Mouse (Mus musculus) liver, embryonic 13.5 days (tissue): Measurements from ENCODE around the gene Hip1. TPM values are rescaled to one million over a fixed set of nuclear protein-coding genes. Genes with fewer than 3 reads are reported as not detected.
"Not testable (repeated sequence)": the region's sequence is repeated elsewhere in the genome, so short reads cannot be mapped to it uniquely, and the experiment has no call there.

ENCODE experiments used
- ATAC-seq: fragments of 200-750 bp; cut with Nextera tagmentation; 2 replicates; pipeline ENCODE4 v1.8.0; 2017; ENCODE audit warnings: low read depth, mild to moderate bottlenecking, moderate number of reproducible peaks, moderate library complexity
- DNase-seq: peaks from one replicate; pipeline ENCODE4 v3.0.0; 2022
- H3K27ac ChIP-seq: fragments of 300-500 bp; sonication (generic); 2 replicates; pipeline ENCODE4 v1.5.1; 2015; ENCODE audit warnings: moderate library complexity, mild to moderate bottlenecking, inconsistent platforms
- H3K27me3 ChIP-seq: fragments of 300-500 bp; sonication (generic); 2 replicates; pipeline ENCODE4 v1.6.1; 2015; ENCODE audit warnings: mild to moderate bottlenecking, inconsistent platforms
- H3K36me3 ChIP-seq: fragments of 300-500 bp; sonication (generic); 2 replicates; pipeline ENCODE4 v1.6.1; 2015; ENCODE audit warnings: mild to moderate bottlenecking, inconsistent platforms
- H3K4me1 ChIP-seq: fragments of 300-500 bp; sonication (generic); replicated peaks from 2 replicates; pipeline ENCODE4 v1.6.1; 2015; ENCODE audit warnings: inconsistent platforms
- H3K4me2 ChIP-seq: fragments of 300-500 bp; sonication (generic); 2 replicates; pipeline ENCODE4 v1.6.1; 2015; ENCODE audit warnings: inconsistent platforms, mild to moderate bottlenecking, moderate library complexity
- H3K4me3 ChIP-seq: fragments of 300-500 bp; sonication (generic); replicated peaks from 2 replicates; pipeline ENCODE4 v1.5.1; 2015; ENCODE audit warnings: mild to moderate bottlenecking, inconsistent platforms
- H3K9ac ChIP-seq: fragments of 300-500 bp; sonication (generic); 2 replicates; pipeline ENCODE4 v1.6.1; 2015; ENCODE audit warnings: mild to moderate bottlenecking, inconsistent platforms
- H3K9me3 ChIP-seq: fragments of 300-500 bp; sonication (generic); replicated peaks from 2 replicates; pipeline ENCODE4 v1.6.1; 2016; ENCODE audit warnings: inconsistent platforms
- WGBS: fragments of 180-500 bp; shearing (Covaris S2); methylation state at CpG from one replicate; pipeline ENCODE4 v1.1.7; 2015; ENCODE audit not compliant: insufficient replicate concordance; 5-methylcytosine and 5-hydroxymethylcytosine counted together
- polyA plus RNA-seq: library from polyadenylated mRNA; unstranded; fragments of >200 nt; fragmentation: Nextera tagmentation; extraction: Ambion mirVana; gene quantifications from 2 replicates; pipeline ENCODE4 v1.2.1, GENCODE M21; 2015

The Hip1 gene
- polyA plus RNA-seq, 1 experiment from 2014 or later = 3.4 TPM

GRCm38 (mm10) chr5:135460833-135461173 is 84.1 kb downstream of the Hip1 start:
- H3K4me3 ChIP-seq = no peak overlapping the region
- no peak for ATAC-seq
- no peaks in the 10 kb centered on the region for H3K36me3 ChIP-seq
- WGBS = 74% methylated on average over 4 of the region's 4 CpGs
- H3K9me3 ChIP-seq = no peaks in the 10 kb centered on the region
- DNase-seq = no peak
- peaks cover 4% of the 10 kb centered on the region; the same call in 1 of the 2 replicates for H3K4me1 ChIP-seq
- H3K27me3 ChIP-seq = no peaks in the 10 kb centered on the region
- no peak overlapping the region for H3K4me2 ChIP-seq
- H3K27ac ChIP-seq = peak overlapping the region; percentile 51; the same call in 1 of the 2 replicates
- H3K9ac ChIP-seq = no peak overlapping the region

DNA sequence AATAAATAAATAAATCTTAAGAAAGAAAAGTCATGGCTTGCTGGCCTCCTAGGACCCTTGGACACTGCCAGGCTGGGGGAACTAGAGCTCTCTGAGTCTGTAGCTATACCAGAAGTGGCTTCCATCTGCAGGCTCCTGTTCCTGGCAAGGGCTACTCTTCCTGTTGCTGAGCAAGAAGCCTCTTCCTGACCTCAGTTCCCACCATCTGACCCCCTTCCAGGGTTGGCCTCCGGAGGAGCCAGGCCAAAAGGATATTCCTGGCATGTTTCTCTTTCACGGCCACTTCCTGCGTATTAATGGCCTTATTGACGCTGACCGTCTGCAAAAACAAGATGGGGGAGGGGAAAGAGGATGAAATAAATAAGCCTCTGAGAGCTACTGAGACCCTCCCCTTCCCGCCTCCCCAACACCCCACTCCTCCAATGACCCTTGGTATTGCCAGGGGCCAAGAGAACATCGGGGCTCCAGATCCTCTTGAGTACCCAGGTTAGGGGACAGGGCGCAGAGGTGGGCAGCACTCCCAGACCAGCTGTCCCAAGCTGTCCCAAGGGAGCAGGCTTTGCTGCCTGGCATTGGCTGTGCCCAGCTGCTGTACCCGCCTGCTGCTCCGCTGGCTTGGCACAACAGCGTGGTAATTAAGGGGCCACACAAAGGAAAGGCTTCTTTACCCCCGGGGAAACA is 84.6 kb downstream of the Hip1 start:
- DNase-seq (no peak), ATAC-seq (no peak)
- WGBS = 56% methylated on average over 12 of the region's 12 CpGs
- Histone ChIP-seq H3K36me3 (no peaks in the 10 kb centered on the region), H3K9ac (no peak overlapping the region), H3K27me3 (no peaks in the 10 kb centered on the region), H3K27ac (peak overlapping the region; percentile 51; the same call in 1 of the 2 replicates), H3K4me1 (peaks cover 4% of the 10 kb centered on the region; the same call in 1 of the 2 replicates), H3K9me3 (no peaks in the 10 kb centered on the region), H3K4me2 (no peak overlapping the region), H3K4me3 (no peak overlapping the region)

DNA sequence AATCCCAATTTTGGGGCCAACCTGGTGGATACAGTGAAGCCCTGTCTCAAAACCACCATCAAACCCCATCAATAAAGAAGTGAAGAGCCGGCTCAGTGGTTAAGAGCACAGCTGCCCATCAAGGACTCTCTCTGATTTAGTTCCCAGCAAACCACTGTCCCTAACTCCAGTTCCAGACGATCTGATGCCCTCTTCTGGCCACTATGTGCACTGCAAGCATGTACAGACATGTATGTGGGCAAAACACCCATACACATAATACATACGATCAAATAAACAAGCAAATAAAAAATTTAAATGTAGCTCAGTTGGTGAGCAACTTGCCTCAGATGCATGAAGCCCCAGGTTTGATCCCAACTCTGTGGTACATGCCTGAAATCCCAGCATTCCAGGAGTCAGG is 85.4 kb downstream of the Hip1 start:
- Histone ChIP-seq H3K27me3 (no peaks in the 10 kb centered on the region), H3K36me3 (no peaks in the 10 kb centered on the region), H3K27ac (no peak overlapping the region)

GRCm38 (mm10) chr5:135457961-135458360 is 87.0 kb downstream of the Hip1 start:
- H3K4me2 ChIP-seq = no peak overlapping the region
- WGBS = 76% methylated on average over 16 of the region's 16 CpGs
- no peak for DNase-seq
- no peak overlapping the region for H3K4me3 ChIP-seq
- no peak overlapping the region for H3K9ac ChIP-seq
- ATAC-seq = no peak
- H3K27ac ChIP-seq = no peak overlapping the region
- H3K4me1 ChIP-seq = peaks cover 4% of the 10 kb centered on the region; the same call in 1 of the 2 replicates
- H3K36me3 ChIP-seq = no peaks in the 10 kb centered on the region
- H3K9me3 ChIP-seq = peaks cover 4% of the 10 kb centered on the region; the same call in 1 of the 2 replicates
- no peaks in the 10 kb centered on the region for H3K27me3 ChIP-seq

More for the DNA sequence above, 85.4 kb downstream of the Hip1 start:
- H3K4me1 ChIP-seq = peaks cover 4% of the 10 kb centered on the region; the same call in 1 of the 2 replicates
- WGBS = 45% methylated on average over 3 of the region's 3 CpGs
- ATAC-seq (no peak), DNase-seq (no peak)
- H3K9ac ChIP-seq = no peak overlapping the region
- no peak overlapping the region for H3K4me3 ChIP-seq
- no peaks in the 10 kb centered on the region for H3K9me3 ChIP-seq
- no peak overlapping the region for H3K4me2 ChIP-seq

- DNase-seq = no peak
- H3K9ac ChIP-seq = no peak overlapping the region
- H3K9me3 ChIP-seq = peaks cover 4% of the 10 kb centered on the region; the same call in 1 of the 2 replicates
- H3K4me3 ChIP-seq = no peak overlapping the region
- WGBS = 81% methylated on average over 9 of the region's 9 CpGs
- no peaks in the 10 kb centered on the region for H3K27me3 ChIP-seq
- H3K27ac ChIP-seq = no peak overlapping the region
- no peak overlapping the region for H3K4me2 ChIP-seq
- no peak for ATAC-seq
- H3K4me1 ChIP-seq = peaks cover 4% of the 10 kb centered on the region; the same call in 1 of the 2 replicates
- no peaks in the 10 kb centered on the region for H3K36me3 ChIP-seq
Observed at GRCm38 (mm10) chr5:135456515-135456914, 88.4 kb downstream of the Hip1 start.

DNA sequence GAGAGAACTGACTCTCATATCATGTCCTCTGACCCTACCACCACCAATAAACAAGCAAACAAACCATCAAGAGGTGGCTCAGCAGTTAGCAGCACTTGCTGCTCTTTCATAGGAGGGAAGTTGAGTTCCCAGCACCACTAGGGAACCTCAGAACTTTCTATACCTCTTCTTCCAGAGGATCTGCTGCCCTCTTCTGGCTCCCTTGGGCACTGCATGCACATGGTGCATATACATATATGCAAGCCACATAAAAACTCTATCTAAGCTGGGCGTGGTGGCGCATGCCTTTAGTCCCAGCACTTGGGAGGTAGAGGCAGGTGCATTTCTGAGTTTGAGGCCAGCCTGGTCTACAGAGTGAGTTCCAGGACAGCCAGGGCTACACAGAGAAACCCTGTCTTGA is 90.7 kb downstream of the Hip1 start:
- no peaks in the 10 kb centered on the region for H3K36me3 ChIP-seq
- no peak overlapping the region for H3K4me2 ChIP-seq
- H3K27me3 ChIP-seq = no peaks in the 10 kb centered on the region
- WGBS = 84% methylated on average over 2 of the region's 2 CpGs
- H3K9me3 ChIP-seq = peaks cover 4% of the 10 kb centered on the region; the same call in 1 of the 2 replicates
- ATAC-seq (no peak), DNase-seq (no peak)
- no peak overlapping the region for H3K27ac ChIP-seq
- no peaks in the 10 kb centered on the region for H3K4me1 ChIP-seq
- H3K4me3 ChIP-seq = no peak overlapping the region
- H3K9ac ChIP-seq = no peak overlapping the region

GRCm38 (mm10) chr5:135451559-135451958 is 93.4 kb downstream of the Hip1 start:
- H3K27ac ChIP-seq, DNase-seq, H3K9ac ChIP-seq, H3K4me3 ChIP-seq, ATAC-seq, H3K4me1 ChIP-seq, H3K36me3 ChIP-seq, H3K9me3 ChIP-seq, H3K27me3 ChIP-seq, H3K4me2 ChIP-seq: not testable (repeated sequence)
- WGBS = 48% methylated on average over 5 of the region's 5 CpGs

DNA sequence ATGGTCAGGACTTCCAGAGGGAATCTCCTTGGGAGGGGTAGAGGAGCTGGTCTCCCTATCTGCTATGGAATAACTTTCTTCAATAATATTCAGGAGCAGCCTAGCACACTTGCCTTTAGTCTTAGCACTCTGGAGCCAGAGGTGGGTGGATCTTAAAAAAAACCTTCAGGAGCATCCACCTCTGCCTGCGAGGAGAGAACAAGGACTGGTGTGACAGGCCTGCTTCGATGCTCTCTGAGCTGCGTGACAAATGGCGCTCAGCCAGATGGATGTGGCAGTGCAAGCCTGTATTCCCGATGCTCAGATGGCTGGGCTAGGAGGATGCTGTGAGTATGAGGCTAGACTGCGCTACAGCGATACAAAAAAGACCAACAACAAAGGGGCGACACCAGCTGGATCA is 93.8 kb downstream of the Hip1 start:
- H3K36me3 ChIP-seq = no peaks in the 10 kb centered on the region
- ATAC-seq = no peak
- WGBS = 85% methylated on average over 8 of the region's 8 CpGs

DNA sequence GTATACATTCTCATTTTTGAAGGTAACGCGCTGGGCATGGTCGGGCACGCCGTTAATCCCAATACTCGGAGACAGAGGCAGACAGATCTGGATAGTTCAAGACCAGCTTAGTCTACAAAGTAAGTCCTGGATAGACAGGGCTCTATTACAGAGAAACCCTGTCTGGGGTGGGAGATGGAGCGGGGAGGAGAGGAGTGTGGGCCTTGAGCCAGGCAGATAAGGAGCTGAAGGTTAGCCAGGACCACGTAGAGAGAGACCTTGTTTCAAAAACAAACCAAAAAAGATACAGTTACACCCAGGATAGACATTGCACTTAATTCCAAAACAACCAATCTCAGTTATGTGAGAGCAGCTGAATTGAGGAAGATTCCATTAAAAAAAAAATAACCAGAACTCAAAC is 99.2 kb downstream of the Hip1 start:
- Histone ChIP-seq H3K4me1 (no peaks in the 10 kb centered on the region), H3K4me3 (no peak overlapping the region), H3K36me3 (0 out of 2 replicates have a peak, but pooled peaks cover 3% of the 10 kb centered on the region), H3K9me3 (no peaks in the 10 kb centered on the region), H3K27me3 (no peaks in the 10 kb centered on the region), H3K27ac (no peak overlapping the region), H3K4me2 (no peak overlapping the region), H3K9ac (no peak overlapping the region)
- 73% methylated on average over 8 of the region's 8 CpGs for WGBS
- ATAC-seq = no peak
- no peak for DNase-seq

More for the DNA sequence above, 93.8 kb downstream of the Hip1 start:
- Histone ChIP-seq H3K9ac (no peak overlapping the region), H3K27me3 (no peaks in the 10 kb centered on the region), H3K4me2 (no peak overlapping the region), H3K4me1 (no peaks in the 10 kb centered on the region), H3K4me3 (no peak overlapping the region), H3K27ac (no peak overlapping the region), H3K9me3 (peaks cover 4% of the 10 kb centered on the region; the same call in 1 of the 2 replicates)
- no peak for DNase-seq

DNA sequence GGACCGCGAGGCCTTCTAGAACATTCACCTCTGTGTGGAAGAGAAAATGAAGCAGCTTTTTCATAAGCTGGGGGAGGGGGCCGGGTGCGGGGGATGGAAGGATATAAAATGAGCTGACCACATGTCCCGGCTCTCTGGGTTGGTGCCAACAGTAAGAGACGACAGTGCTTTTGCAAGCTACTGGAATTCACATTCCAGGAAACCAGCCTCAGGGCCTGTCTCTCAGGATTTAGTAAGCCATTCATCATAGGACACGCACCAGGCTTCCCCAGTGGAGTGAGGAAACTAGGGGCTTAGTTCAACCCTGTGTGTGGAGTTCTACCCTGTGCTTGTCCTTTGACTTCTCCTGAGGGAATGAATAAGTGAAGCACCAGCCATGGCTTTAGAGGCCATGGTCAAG is 102.5 kb downstream of the Hip1 start:
- no peaks in the 10 kb centered on the region for H3K27me3 ChIP-seq
- WGBS = 69% methylated on average over 7 of the region's 7 CpGs
- no peak for ATAC-seq
- H3K27ac ChIP-seq = no peak overlapping the region
- H3K4me2 ChIP-seq = no peak overlapping the region
- H3K4me1 ChIP-seq = no peaks in the 10 kb centered on the region
- H3K4me3 ChIP-seq = no peak overlapping the region
- no peak for DNase-seq
- H3K9me3 ChIP-seq = no peaks in the 10 kb centered on the region
- no peak overlapping the region for H3K9ac ChIP-seq
- H3K36me3 ChIP-seq = 0 out of 2 replicates have a peak, but pooled peaks cover 3% of the 10 kb centered on the region

DNA sequence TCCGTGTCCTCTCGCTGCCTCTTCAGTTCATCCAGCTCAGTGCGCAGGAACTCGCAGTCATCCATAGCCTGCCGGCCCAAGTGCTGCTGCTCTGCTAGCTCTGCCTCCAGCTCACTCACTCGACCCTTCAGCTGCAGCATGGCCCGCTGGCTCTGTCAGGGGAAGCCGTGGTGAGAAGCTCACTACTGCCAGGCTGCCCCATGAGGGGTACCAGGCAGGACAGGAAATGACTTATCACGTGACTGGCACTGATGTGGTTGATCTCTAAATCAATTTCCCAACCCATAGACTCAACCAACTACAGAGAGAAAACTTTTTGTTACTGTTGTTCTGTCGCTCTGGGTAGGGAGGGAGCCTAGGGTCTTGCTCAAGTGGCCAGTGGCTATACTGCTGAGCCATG is 109.9 kb downstream of the Hip1 start:
- Histone ChIP-seq H3K36me3 (peaks cover 10% of the 10 kb centered on the region), H3K4me1 (no peaks in the 10 kb centered on the region), H3K27ac (no peak overlapping the region), H3K9me3 (no peaks in the 10 kb centered on the region), H3K4me2 (no peak overlapping the region), H3K9ac (no peak overlapping the region), H3K27me3 (no peaks in the 10 kb centered on the region), H3K4me3 (no peak overlapping the region)
- ATAC-seq (no peak), DNase-seq (no peak)
- 68% methylated on average over 10 of the region's 10 CpGs for WGBS

DNA sequence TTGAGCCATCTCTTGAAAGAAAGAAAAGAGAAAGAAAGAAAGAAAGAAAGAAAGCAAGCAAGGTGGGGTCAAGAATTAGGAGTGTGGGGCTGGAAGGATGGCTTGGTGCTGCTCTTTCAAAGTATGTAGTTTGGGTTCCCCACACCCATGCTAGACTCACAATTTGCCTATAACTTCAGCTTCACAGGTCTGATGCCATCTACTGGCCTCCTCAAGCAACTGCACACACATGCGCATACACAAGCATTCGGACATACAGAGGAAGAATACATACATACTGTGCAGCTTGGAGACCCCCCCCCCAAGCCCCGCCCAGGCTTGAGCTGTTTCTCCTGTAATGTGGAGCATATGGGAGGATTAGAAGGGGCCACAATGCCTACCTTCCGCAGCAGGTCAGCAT is 111.1 kb downstream of the Hip1 start:
- WGBS = 78% methylated on average over 4 of the region's 4 CpGs
- Histone ChIP-seq H3K27ac (no peak overlapping the region), H3K9ac (no peak overlapping the region), H3K9me3 (no peaks in the 10 kb centered on the region), H3K4me3 (no peak overlapping the region), H3K27me3 (no peaks in the 10 kb centered on the region), H3K4me2 (no peak overlapping the region), H3K4me1 (no peaks in the 10 kb centered on the region), H3K36me3 (peaks cover 10% of the 10 kb centered on the region)
- ATAC-seq (no peak), DNase-seq (no peak)
